Mouse (Mus musculus) embryonic facial prominence, embryonic 11.5 days (tissue): ENCODE measurements around the gene Etfrf1. TPM values are rescaled to one million over a fixed set of nuclear protein-coding genes. Genes with fewer than 3 reads are reported as not detected.

Experiments used
- ATAC-seq: fragments of 200-750 bp; cut with Nextera tagmentation; replicated peaks from 2 replicates; pipeline ENCODE4 v1.8.0; 2017; ENCODE audit warnings: low read depth; ENCODE audit not compliant: insufficient number of reproducible peaks, low FRiP score, low TSS enrichment
- DNase-seq: peaks from one replicate; pipeline ENCODE4 v3.0.0-alpha.2; 2015; ENCODE audit warnings: low spot score
- H3K27ac ChIP-seq: fragments of 300-500 bp; sonication (generic); replicated peaks from 2 replicates; pipeline ENCODE4 v1.5.1; 2014; ENCODE audit warnings: mild to moderate bottlenecking, low read depth, low read length, control low read depth
- H3K27me3 ChIP-seq: fragments of 300-500 bp; sonication (generic); 2 replicates; pipeline ENCODE4 v1.6.1; 2014; ENCODE audit warnings: mild to moderate bottlenecking, low read length, moderate library complexity, mixed read lengths; ENCODE audit not compliant: control insufficient read depth, insufficient read depth
- H3K36me3 ChIP-seq: fragments of 300-500 bp; sonication (generic); replicated peaks from 2 replicates; pipeline ENCODE4 v1.6.1; 2014; ENCODE audit warnings: low read depth, mild to moderate bottlenecking, low read length, moderate library complexity, mixed read lengths; ENCODE audit not compliant: control insufficient read depth, insufficient read depth
- H3K4me1 ChIP-seq: fragments of 300-500 bp; sonication (generic); 2 replicates; pipeline ENCODE4 v1.6.1; 2014; ENCODE audit warnings: low read length, mixed read lengths; ENCODE audit not compliant: control insufficient read depth, insufficient read depth
- H3K4me2 ChIP-seq: fragments of 300-500 bp; sonication (generic); 2 replicates; pipeline ENCODE4 v1.6.1; 2014; ENCODE audit warnings: low read depth, mild to moderate bottlenecking, control low read depth, low read length, moderate library complexity
- H3K4me3 ChIP-seq: fragments of 300-500 bp; sonication (generic); 2 replicates; pipeline ENCODE4 v1.5.1; 2014; ENCODE audit warnings: low read depth, low read length, control low read depth
- H3K9ac ChIP-seq: fragments of 300-500 bp; sonication (generic); replicated peaks from 2 replicates; pipeline ENCODE4 v1.6.1; 2014; ENCODE audit warnings: mild to moderate bottlenecking, control low read depth, low read length
- H3K9me3 ChIP-seq: fragments of 300-500 bp; sonication (generic); replicated peaks from 2 replicates; pipeline ENCODE4 v1.6.1; 2016; ENCODE audit warnings: mild to moderate bottlenecking, low read length, inconsistent platforms, mixed read lengths; ENCODE audit not compliant: control insufficient read depth
- WGBS: fragments of 180-500 bp; shearing (Covaris S2); extraction: QIAGEN DNeasy Blood & Tissue Kit; methylation state at CpG from one replicate; pipeline ENCODE4 v1.1.7; 2014; 5-methylcytosine and 5-hydroxymethylcytosine counted together
- polyA plus RNA-seq: library from polyadenylated mRNA; unstranded; fragments of >200 nt; fragmentation: Nextera tagmentation; extraction: Ambion mirVana; gene quantifications from 2 replicates; pipeline ENCODE4 v1.2.1, GENCODE M21; 2014

Etfrf1 gene
- polyA plus RNA-seq, 1 experiment from 2014 or later: 33.2 TPM

DNA sequence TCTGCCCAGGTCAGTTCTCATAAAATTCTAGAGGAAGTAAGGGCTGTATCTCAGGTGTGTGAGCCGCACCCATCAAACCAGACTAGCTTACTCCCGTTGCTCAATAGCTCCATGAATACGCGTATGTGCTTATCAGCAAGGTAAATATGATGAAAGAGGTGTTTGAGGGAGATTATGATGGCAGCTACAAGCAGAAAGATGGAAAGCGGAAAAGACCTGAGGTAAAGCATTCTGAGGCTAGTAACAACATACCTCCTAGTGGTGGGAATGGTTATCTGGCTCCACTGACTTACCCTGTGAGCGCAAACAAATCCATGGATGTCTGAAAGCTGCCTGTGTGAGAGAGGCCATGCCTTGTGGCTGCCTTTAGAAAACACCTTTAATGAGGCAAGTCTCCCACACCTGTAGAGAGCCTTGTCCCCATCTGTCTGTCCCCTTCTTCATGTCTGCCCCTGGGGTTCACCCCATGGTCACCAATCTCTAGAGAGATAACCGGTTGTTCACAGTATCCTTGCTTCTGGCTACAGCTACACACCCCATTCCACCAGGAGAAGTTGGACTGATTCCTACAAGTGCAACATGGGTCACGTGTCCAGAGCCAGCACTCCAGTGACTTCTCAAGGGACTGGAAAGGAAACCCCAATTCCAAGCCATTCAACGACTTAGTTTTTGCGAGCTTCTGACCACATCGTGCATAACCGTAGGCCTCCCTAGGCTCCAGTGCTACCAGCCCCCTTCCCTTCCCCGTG lies 45.2 kb downstream of the Etfrf1 start:
- DNase-seq (no peak), ATAC-seq (no peak)
- WGBS: 80% methylated on average over 13 of the region's 13 CpGs
- Histone ChIP-seq H3K27ac (no peak overlapping the region), H3K9ac (no peak overlapping the region), H3K4me3 (no peak overlapping the region), H3K27me3 (no peaks in the 10 kb centered on the region), H3K36me3 (no peaks in the 10 kb centered on the region), H3K4me1 (no peaks in the 10 kb centered on the region), H3K9me3 (no peaks in the 10 kb centered on the region), H3K4me2 (no peak overlapping the region)

DNA sequence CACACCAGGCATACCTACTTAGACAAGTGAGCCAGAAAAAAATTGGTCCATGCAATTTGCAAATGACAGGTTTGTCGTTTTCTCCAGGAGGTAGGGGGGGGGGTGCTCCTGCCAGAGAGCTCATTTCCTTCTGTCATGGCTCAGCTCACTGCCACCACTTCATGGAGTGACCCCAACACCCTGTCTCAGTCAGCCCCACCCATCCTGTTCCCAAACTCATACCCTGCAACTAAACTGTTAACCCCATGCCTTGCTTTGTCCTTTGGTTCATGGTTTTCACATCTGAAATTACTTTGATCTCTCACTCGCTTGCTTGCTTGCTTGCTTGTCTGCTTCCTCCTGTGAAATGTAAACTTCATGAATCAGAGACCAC lies 45.8 kb downstream of the Etfrf1 start:
- no peak for ATAC-seq
- Histone ChIP-seq H3K9ac (no peak overlapping the region), H3K4me2 (no peak overlapping the region), H3K4me1 (no peaks in the 10 kb centered on the region), H3K9me3 (no peaks in the 10 kb centered on the region), H3K4me3 (no peak overlapping the region), H3K27me3 (no peaks in the 10 kb centered on the region), H3K27ac (no peak overlapping the region), H3K36me3 (no peaks in the 10 kb centered on the region)
- 32% methylated on average over 2 of the region's 2 CpGs for WGBS
- DNase-seq: no peak

DNA sequence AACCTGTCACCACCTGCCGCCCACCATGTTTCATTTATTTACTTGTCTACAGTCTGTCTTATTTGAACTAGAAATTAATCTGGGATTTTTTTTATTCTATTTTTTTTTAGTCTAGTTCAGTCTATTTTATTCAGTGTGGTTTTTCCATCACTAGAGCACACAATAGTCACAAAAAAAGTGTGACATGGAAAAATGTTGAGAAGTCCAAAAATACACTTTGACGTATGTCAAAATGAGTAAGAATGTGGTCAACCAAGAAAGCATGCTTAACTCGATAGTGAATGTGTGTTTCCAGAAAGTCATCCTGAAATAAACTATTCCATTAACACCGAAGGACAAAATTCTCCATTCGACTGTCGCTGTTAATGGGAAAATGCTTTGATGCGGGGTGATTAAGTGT lies 51.4 kb downstream of the Etfrf1 start:
- no peaks in the 10 kb centered on the region for H3K27me3 ChIP-seq
- H3K27ac ChIP-seq: no peak overlapping the region
- ATAC-seq (no peak), DNase-seq (no peak)
- no peak overlapping the region for H3K9ac ChIP-seq
- H3K4me1 ChIP-seq: no peaks in the 10 kb centered on the region
- H3K4me2 ChIP-seq: no peak overlapping the region
- no peaks in the 10 kb centered on the region for H3K36me3 ChIP-seq
- no peaks in the 10 kb centered on the region for H3K9me3 ChIP-seq
- 84% methylated on average over 7 of the region's 7 CpGs for WGBS
- no peak overlapping the region for H3K4me3 ChIP-seq

Other genes starting within 250 kb of the Etfrf1 start
- gene Bcat1, start 134.9 kb upstream of the Etfrf1 start, polyA plus RNA-seq: 88.0 and 89.1 TPM in 2 replicates
- gene Lrmp, start 95.5 kb upstream of the Etfrf1 start, polyA plus RNA-seq: 1.8 and 2.0 TPM in 2 replicates
- gene Casc1, start 129 bp upstream of the Etfrf1 start, polyA plus RNA-seq: 0.13 TPM in 2 replicates
- gene Kras, start 39.1 kb downstream of the Etfrf1 start, polyA plus RNA-seq: 100 and 116 TPM in 2 replicates